Mouse (Mus musculus) lung, postnatal 0 days (tissue): ENCODE data around the gene Nbea. TPM values are rescaled to one million over a fixed set of nuclear protein-coding genes. Genes with fewer than 3 reads are reported as not detected.
"Not testable (repeated sequence)": the region's sequence is repeated elsewhere in the genome, so short reads cannot be mapped to it uniquely, and the experiment has no call there.

Experiments
- ATAC-seq: fragments of 200-750 bp; cut with Nextera tagmentation; 2 replicates; pipeline ENCODE4 v1.8.0; 2017; ENCODE audit warnings: moderate library complexity
- DNase-seq: peaks from one replicate; pipeline ENCODE4 v3.0.0-alpha.2; 2016; ENCODE audit warnings: low spot score
- H3K27ac ChIP-seq: fragments of 300-500 bp; sonication (generic); 2 replicates; pipeline ENCODE4 v1.5.1; 2014; ENCODE audit warnings: antibody characterized with exemption, mild to moderate bottlenecking, low read length, mixed read lengths
- H3K27me3 ChIP-seq: fragments of 300-500 bp; sonication (generic); replicated peaks from 2 replicates; pipeline ENCODE4 v1.6.1; 2014; ENCODE audit warnings: low read length, mixed read lengths; ENCODE audit not compliant: insufficient read depth
- H3K36me3 ChIP-seq: fragments of 300-500 bp; sonication (generic); 2 replicates; pipeline ENCODE4 v1.6.1; 2014; ENCODE audit warnings: low read length, mixed read lengths; ENCODE audit not compliant: insufficient read depth
- H3K4me1 ChIP-seq: fragments of 300-500 bp; sonication (generic); 2 replicates; pipeline ENCODE4 v1.6.1; 2014; ENCODE audit warnings: antibody characterized with exemption, low read depth, low read length, mixed read lengths; ENCODE audit not compliant: insufficient read depth
- H3K4me2 ChIP-seq: fragments of 300-500 bp; sonication (generic); replicated peaks from 2 replicates; pipeline ENCODE4 v1.6.1; 2014; ENCODE audit warnings: low read depth, mild to moderate bottlenecking, low read length, moderate library complexity, mixed read lengths
- H3K4me3 ChIP-seq: fragments of 300-500 bp; sonication (generic); 2 replicates; pipeline ENCODE4 v1.5.1; 2014; ENCODE audit warnings: low read depth, low read length
- H3K9ac ChIP-seq: fragments of 300-500 bp; sonication (generic); replicated peaks from 2 replicates; pipeline ENCODE4 v1.6.1; 2014; ENCODE audit warnings: low read depth, mild to moderate bottlenecking
- H3K9me3 ChIP-seq: fragments of 300-500 bp; sonication (generic); 2 replicates; pipeline ENCODE4 v1.6.1; 2016; ENCODE audit warnings: low read length, mixed read lengths
- CTCF ChIP-seq: IDR thresholded peaks from 2 replicates; pipeline ENCODE4 v1.5.1; 2016; ENCODE audit warnings: antibody characterized with exemption, mild to moderate bottlenecking
- EP300 ChIP-seq: IDR thresholded peaks from 2 replicates; pipeline ENCODE4 v1.6.1; 2016; ENCODE audit warnings: antibody characterized with exemption, mild to moderate bottlenecking, control low read depth
- WGBS: fragments of 180-500 bp; shearing (Covaris S2); extraction: QIAGEN DNeasy Blood & Tissue Kit; methylation state at CpG from one replicate; pipeline ENCODE4 v1.1.7; 2014; 5-methylcytosine and 5-hydroxymethylcytosine counted together
- polyA plus RNA-seq: library from polyadenylated mRNA; unstranded; fragments of >200 nt; fragmentation: Nextera tagmentation; extraction: Ambion mirVana; gene quantifications from 2 replicates; pipeline ENCODE4 v1.2.1, GENCODE M21; 2015

Nbea gene
- polyA plus RNA-seq, 1 experiment from 2014 or later: 6.3 TPM

DNA sequence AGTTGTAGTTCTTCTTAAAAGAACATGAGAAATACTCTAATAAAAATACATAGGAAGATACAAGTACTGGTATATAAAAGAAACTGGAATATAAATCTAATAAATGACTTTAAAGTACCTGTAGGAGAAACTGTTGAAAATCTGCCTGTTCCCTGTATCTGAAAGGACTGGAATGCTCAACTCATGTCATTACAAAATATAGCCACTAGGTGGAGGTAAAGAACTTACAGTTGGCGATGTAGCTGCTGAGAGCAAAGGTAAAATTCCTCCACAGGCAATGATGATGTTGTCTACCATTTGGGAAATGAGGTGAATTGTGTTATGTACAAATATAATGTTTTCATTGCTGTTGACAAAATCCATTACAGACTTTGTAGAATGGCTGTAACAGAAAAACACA is 183.2 kb downstream of the Nbea start:
- no peaks in the 10 kb centered on the region for H3K9me3 ChIP-seq
- WGBS: 5% methylated on average over 1 of the region's 1 CpGs
- TF ChIP-seq EP300 (no peak), CTCF (peak; percentile 85)
- H3K9ac ChIP-seq: no peak overlapping the region
- no peak overlapping the region for H3K4me2 ChIP-seq
- peak; percentile 72 for DNase-seq
- no peaks in the 10 kb centered on the region for H3K27me3 ChIP-seq
- no peak overlapping the region for H3K4me3 ChIP-seq
- peaks cover 8% of the 10 kb centered on the region; the same call in 1 of the 2 replicates for H3K36me3 ChIP-seq
- no peak for ATAC-seq
- H3K27ac ChIP-seq: no peak overlapping the region
- H3K4me1 ChIP-seq: no peaks in the 10 kb centered on the region

DNA sequence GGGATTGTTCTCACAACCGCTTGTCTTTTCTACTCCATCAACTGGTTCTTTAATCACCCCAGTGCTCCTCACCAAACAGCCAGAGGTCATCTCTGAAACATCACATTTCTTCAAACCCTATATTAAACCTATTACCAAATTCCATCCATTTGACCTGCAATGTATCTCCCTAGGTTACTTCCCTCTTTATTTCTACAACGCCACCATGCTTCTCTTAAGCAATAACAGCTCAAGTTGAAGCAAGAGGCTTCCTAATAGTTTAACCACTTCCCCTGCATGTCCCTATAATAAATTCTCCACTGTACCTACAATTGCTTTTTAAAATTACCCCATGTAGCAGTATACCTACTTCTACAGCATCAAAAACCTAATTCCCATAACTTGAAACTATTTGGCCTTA is 205.1 kb downstream of the Nbea start:
- ATAC-seq (no peak), DNase-seq (no peak)
- 92% methylated on average over 2 of the region's 2 CpGs for WGBS
- Histone ChIP-seq H3K9ac (no peak overlapping the region), H3K9me3 (no peaks in the 10 kb centered on the region), H3K4me1 (no peaks in the 10 kb centered on the region), H3K4me2 (no peak overlapping the region), H3K4me3 (no peak overlapping the region), H3K27ac (no peak overlapping the region), H3K27me3 (no peaks in the 10 kb centered on the region), H3K36me3 (no peaks in the 10 kb centered on the region)
- TF ChIP-seq CTCF: no peak
- TF ChIP-seq EP300: no peak

- H3K4me2 ChIP-seq, H3K36me3 ChIP-seq, H3K9me3 ChIP-seq, H3K27ac ChIP-seq, ATAC-seq, H3K27me3 ChIP-seq, H3K9ac ChIP-seq, H3K4me1 ChIP-seq, DNase-seq, H3K4me3 ChIP-seq: not testable (repeated sequence)
- 97% methylated on average over 14 of the region's 14 CpGs for WGBS
These were observed 206.5 kb downstream of the Nbea start for GRCm38 (mm10) chr3:55976986-55977385.

- WGBS: 76% methylated on average over 10 of the region's 10 CpGs
- Histone ChIP-seq H3K4me1 (no peaks in the 10 kb centered on the region), H3K4me3 (no peak overlapping the region), H3K4me2 (no peak overlapping the region), H3K36me3 (no peaks in the 10 kb centered on the region), H3K9ac (no peak overlapping the region), H3K9me3 (no peaks in the 10 kb centered on the region), H3K27ac (no peak overlapping the region), H3K27me3 (no peaks in the 10 kb centered on the region)
- ATAC-seq: no peak
- TF ChIP-seq CTCF: no peak
- TF ChIP-seq EP300: no peak
- DNase-seq: no peak
These were observed 217.8 kb downstream of the Nbea start for GRCm38 (mm10) chr3:55965723-55966156.

DNA sequence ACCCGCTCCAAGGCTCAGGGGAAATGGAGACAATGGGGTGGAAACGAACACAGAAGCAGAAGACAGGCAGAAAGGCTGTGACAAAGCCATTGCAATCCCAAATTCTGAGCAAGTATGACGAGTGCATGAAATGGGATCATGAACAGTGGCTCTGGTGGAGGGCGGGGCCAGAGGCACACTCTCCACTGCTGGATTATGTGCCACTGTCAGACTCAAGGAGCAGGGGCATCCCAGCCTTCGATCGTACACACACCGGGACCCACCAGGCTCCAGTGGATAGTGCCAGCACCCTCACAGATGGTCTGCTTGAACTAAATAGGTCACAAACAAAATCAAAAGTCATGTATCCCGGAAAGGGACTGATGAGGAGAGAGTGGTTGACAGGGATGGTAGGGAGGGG is 220.5 kb downstream of the Nbea start:
- DNase-seq (no peak), ATAC-seq (no peak)
- no peaks in the 10 kb centered on the region for H3K36me3 ChIP-seq
- no peak overlapping the region for H3K4me3 ChIP-seq
- 72% methylated on average over 8 of the region's 8 CpGs for WGBS
- no peak for TF ChIP-seq CTCF
- no peak for TF ChIP-seq EP300
- H3K9me3 ChIP-seq: no peaks in the 10 kb centered on the region
- no peaks in the 10 kb centered on the region for H3K4me1 ChIP-seq
- no peak overlapping the region for H3K9ac ChIP-seq
- H3K4me2 ChIP-seq: no peak overlapping the region
- no peak overlapping the region for H3K27ac ChIP-seq
- no peaks in the 10 kb centered on the region for H3K27me3 ChIP-seq

- Histone ChIP-seq H3K9ac (no peak overlapping the region), H3K9me3 (no peaks in the 10 kb centered on the region), H3K27me3 (no peaks in the 10 kb centered on the region), H3K36me3 (no peaks in the 10 kb centered on the region), H3K4me3 (no peak overlapping the region), H3K4me2 (no peak overlapping the region), H3K4me1 (no peaks in the 10 kb centered on the region), H3K27ac (no peak overlapping the region)
- DNase-seq (no peak), ATAC-seq (no peak)
- no peak for TF ChIP-seq CTCF
- TF ChIP-seq EP300: no peak
- 88% methylated on average over 5 of the region's 5 CpGs for WGBS
These were observed 233.5 kb downstream of the Nbea start for GRCm38 (mm10) chr3:55949994-55950393.

DNA sequence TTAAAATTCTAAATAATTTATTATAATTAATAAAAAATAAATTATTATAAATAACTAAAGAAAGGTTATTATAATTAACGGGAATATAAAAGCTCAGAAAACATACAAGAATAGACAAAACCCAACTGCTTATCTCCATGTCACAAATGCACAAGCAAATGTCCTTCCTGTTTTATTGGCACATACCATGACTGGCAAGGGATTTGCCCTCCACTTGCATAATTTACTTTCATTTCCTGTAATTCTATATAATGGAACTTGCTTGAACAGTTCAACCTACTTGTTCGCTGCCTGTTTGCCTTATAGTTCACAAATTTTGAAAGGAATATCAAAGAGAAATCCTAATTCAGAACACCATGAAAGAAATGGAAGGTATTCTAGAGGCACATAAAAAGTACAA is 234.4 kb downstream of the Nbea start:
- DNase-seq (peak; percentile 7), ATAC-seq (no peak)
- 88% methylated on average over 2 of the region's 2 CpGs for WGBS
- Histone ChIP-seq H3K9ac (no peak overlapping the region), H3K27me3 (no peaks in the 10 kb centered on the region), H3K4me2 (no peak overlapping the region), H3K9me3 (no peaks in the 10 kb centered on the region), H3K36me3 (no peaks in the 10 kb centered on the region), H3K4me3 (no peak overlapping the region), H3K27ac (no peak overlapping the region), H3K4me1 (no peaks in the 10 kb centered on the region)
- no peak for TF ChIP-seq EP300
